Mouse (Mus musculus): Measurements from ENCODE around the gene Znhit3. TPM values are rescaled to one million over a fixed set of nuclear protein-coding genes. Genes with fewer than 3 reads are reported as not detected.

Znhit3 gene
- polyA plus RNA-seq, 1 experiment = 34.9 TPM

GRCm38 (mm10) chr11:84952611-84953010, 36.4 kb upstream of the Znhit3 start:
- no peak for DNase-seq (ENCODE audit: low read depth)
- TF ChIP-seq CTCF (IDR thresholded peaks at IDR 0.05; ENCODE audit: borderline replicate concordance, extremely low read depth, insufficient read depth, insufficient read length) (no peak), POLR2A (IDR thresholded peaks at IDR 0.05; ENCODE audit: borderline replicate concordance, extremely low read depth, insufficient read depth, insufficient read length, poor library complexity, severe bottlenecking) (no peak)

- TF ChIP-seq CTCF (IDR thresholded peaks at IDR 0.05; ENCODE audit: borderline replicate concordance, extremely low read depth, insufficient read depth, insufficient read length) (no peak), POLR2A (IDR thresholded peaks at IDR 0.05; ENCODE audit: borderline replicate concordance, extremely low read depth, insufficient read depth, insufficient read length, poor library complexity, severe bottlenecking) (no peak)
- DNase-seq (ENCODE audit: low read depth) = no peak
Observed at GRCm38 (mm10) chr11:84948526-84948925, 32.4 kb upstream of the Znhit3 start.

- DNase-seq (ENCODE audit: low read depth) = peak; percentile 71
- TF ChIP-seq POLR2A (IDR thresholded peaks at IDR 0.05; ENCODE audit: borderline replicate concordance, extremely low read depth, insufficient read depth, insufficient read length, poor library complexity, severe bottlenecking) (no peak), CTCF (IDR thresholded peaks at IDR 0.05; ENCODE audit: borderline replicate concordance, extremely low read depth, insufficient read depth, insufficient read length) (no peak)
Observed at GRCm38 (mm10) chr11:84948114-84948513, 31.9 kb upstream of the Znhit3 start.

GRCm38 (mm10) chr11:84947206-84947605, 31.0 kb upstream of the Znhit3 start:
- peak; percentile 85 for DNase-seq (ENCODE audit: low read depth)
- TF ChIP-seq CTCF (IDR thresholded peaks at IDR 0.05; ENCODE audit: borderline replicate concordance, extremely low read depth, insufficient read depth, insufficient read length) = no peak
- no peak for TF ChIP-seq POLR2A (IDR thresholded peaks at IDR 0.05; ENCODE audit: borderline replicate concordance, extremely low read depth, insufficient read depth, insufficient read length, poor library complexity, severe bottlenecking)

- no peak for DNase-seq (ENCODE audit: low read depth)
- no peak for TF ChIP-seq CTCF (IDR thresholded peaks at IDR 0.05; ENCODE audit: borderline replicate concordance, extremely low read depth, insufficient read depth, insufficient read length)
- no peak for TF ChIP-seq POLR2A (IDR thresholded peaks at IDR 0.05; ENCODE audit: borderline replicate concordance, extremely low read depth, insufficient read depth, insufficient read length, poor library complexity, severe bottlenecking)
Observed at GRCm38 (mm10) chr11:84945841-84946240, 29.7 kb upstream of the Znhit3 start.

GRCm38 (mm10) chr11:84944639-84945435, 28.7 kb upstream of the Znhit3 start:
- no peak for DNase-seq (ENCODE audit: low read depth)
- TF ChIP-seq CTCF (IDR thresholded peaks at IDR 0.05; ENCODE audit: borderline replicate concordance, extremely low read depth, insufficient read depth, insufficient read length) (no peak), POLR2A (IDR thresholded peaks at IDR 0.05; ENCODE audit: borderline replicate concordance, extremely low read depth, insufficient read depth, insufficient read length, poor library complexity, severe bottlenecking) (no peak)

- DNase-seq (ENCODE audit: low read depth) = peak; percentile 61
- TF ChIP-seq POLR2A (IDR thresholded peaks at IDR 0.05; ENCODE audit: borderline replicate concordance, extremely low read depth, insufficient read depth, insufficient read length, poor library complexity, severe bottlenecking) (no peak), CTCF (IDR thresholded peaks at IDR 0.05; ENCODE audit: borderline replicate concordance, extremely low read depth, insufficient read depth, insufficient read length) (no peak)
Observed at GRCm38 (mm10) chr11:84943948-84944347, 27.8 kb upstream of the Znhit3 start.

GRCm38 (mm10) chr11:84940140-84940539, 24.0 kb upstream of the Znhit3 start:
- TF ChIP-seq CTCF (IDR thresholded peaks at IDR 0.05; ENCODE audit: borderline replicate concordance, extremely low read depth, insufficient read depth, insufficient read length) (no peak), POLR2A (IDR thresholded peaks at IDR 0.05; ENCODE audit: borderline replicate concordance, extremely low read depth, insufficient read depth, insufficient read length, poor library complexity, severe bottlenecking) (no peak)
- peak; percentile 49 for DNase-seq (ENCODE audit: low read depth)

- TF ChIP-seq CTCF (IDR thresholded peaks at IDR 0.05; ENCODE audit: borderline replicate concordance, extremely low read depth, insufficient read depth, insufficient read length) = no peak
- no peak for TF ChIP-seq POLR2A (IDR thresholded peaks at IDR 0.05; ENCODE audit: borderline replicate concordance, extremely low read depth, insufficient read depth, insufficient read length, poor library complexity, severe bottlenecking)
Observed at GRCm38 (mm10) chr11:84939508-84940053, 23.4 kb upstream of the Znhit3 start.

GRCm38 (mm10) chr11:84932261-84932660, 16.1 kb upstream of the Znhit3 start:
- TF ChIP-seq CTCF (IDR thresholded peaks at IDR 0.05; ENCODE audit: borderline replicate concordance, extremely low read depth, insufficient read depth, insufficient read length) (no peak), POLR2A (IDR thresholded peaks at IDR 0.05; ENCODE audit: borderline replicate concordance, extremely low read depth, insufficient read depth, insufficient read length, poor library complexity, severe bottlenecking) (no peak)
- DNase-seq (ENCODE audit: low read depth) = no peak

More at GRCm38 (mm10) chr11:84939508-84940053, 23.4 kb upstream of the Znhit3 start:
- peak; percentile 88 for DNase-seq (ENCODE audit: low read depth)

GRCm38 (mm10) chr11:84920981-84921380, 4.8 kb upstream of the Znhit3 start:
- TF ChIP-seq POLR2A (IDR thresholded peaks at IDR 0.05; ENCODE audit: borderline replicate concordance, extremely low read depth, insufficient read depth, insufficient read length, poor library complexity, severe bottlenecking) (no peak), CTCF (IDR thresholded peaks at IDR 0.05; ENCODE audit: borderline replicate concordance, extremely low read depth, insufficient read depth, insufficient read length) (no peak)
- no peak for DNase-seq (ENCODE audit: low read depth)

GRCm38 (mm10) chr11:84919951-84920350, 3.8 kb upstream of the Znhit3 start:
- DNase-seq (ENCODE audit: low read depth) = no peak
- TF ChIP-seq POLR2A (IDR thresholded peaks at IDR 0.05; ENCODE audit: borderline replicate concordance, extremely low read depth, insufficient read depth, insufficient read length, poor library complexity, severe bottlenecking) (no peak), CTCF (IDR thresholded peaks at IDR 0.05; ENCODE audit: borderline replicate concordance, extremely low read depth, insufficient read depth, insufficient read length) (no peak)

Data from brain, embryonic 14.5 days (tissue).